Mouse (Mus musculus): Measurements from ENCODE around the gene Txndc17. TPM values are rescaled to one million over a fixed set of nuclear protein-coding genes. Genes with fewer than 3 reads are reported as not detected.

Txndc17 gene
- total RNA-seq, 4 experiments from 2014 or later, result 64.8 to 87.4 (median 71.6) TPM

- DNase-seq, result no peak
Measured at GRCm38 (mm10) chr11:72223414-72223813, 16.1 kb downstream of the Txndc17 start.

GRCm38 (mm10) chr11:72224865-72225264 lies 17.5 kb downstream of the Txndc17 start:
- DNase-seq, result peak; percentile 42

GRCm38 (mm10) chr11:72226020-72226791 lies 18.9 kb downstream of the Txndc17 start:
- no peak for DNase-seq

GRCm38 (mm10) chr11:72226901-72227300 lies 19.6 kb downstream of the Txndc17 start:
- DNase-seq, result no peak

GRCm38 (mm10) chr11:72228513-72228912 lies 21.2 kb downstream of the Txndc17 start:
- DNase-seq, result no peak

- DNase-seq, result no peak
Measured at GRCm38 (mm10) chr11:72232068-72232467, 24.7 kb downstream of the Txndc17 start.

GRCm38 (mm10) chr11:72232991-72233390 lies 25.6 kb downstream of the Txndc17 start:
- DNase-seq, result no peak

- DNase-seq, result no peak
Measured at GRCm38 (mm10) chr11:72234013-72234412, 26.7 kb downstream of the Txndc17 start.

- DNase-seq, result no peak
Measured at GRCm38 (mm10) chr11:72240062-72240860, 32.9 kb downstream of the Txndc17 start.

GRCm38 (mm10) chr11:72245196-72245753 lies 37.9 kb downstream of the Txndc17 start:
- DNase-seq, result no peak

- no peak for DNase-seq
Measured at GRCm38 (mm10) chr11:72255629-72256028, 48.3 kb downstream of the Txndc17 start.

- DNase-seq, result no peak
Measured at GRCm38 (mm10) chr11:72256441-72256840, 49.1 kb downstream of the Txndc17 start.

Other genes with a start within 250 kb of the Txndc17 start
- not detected for gene Aipl1, start 170.0 kb upstream of the Txndc17 start, total RNA-seq (2022)
- 1 to 10 TPM; 1.6 to 4.4 (median 2.1) TPM for gene Pimreg, start 165.5 kb upstream of the Txndc17 start, total RNA-seq (2022)
- gene Pitpnm3, start 71.8 kb upstream of the Txndc17 start, total RNA-seq (2022), result 10 to 100 TPM in 2 of 4 experiments, 1 to 10 TPM in 2; 1.9 to 15.9 (median 8.4) TPM
- 1 to 10 TPM in 3 of 4 experiments, under 1 TPM in 1; 0.64 to 2.1 (median 1.3) TPM for gene Gm43951, start 707 bp upstream of the Txndc17 start, total RNA-seq (2022)
- 10 to 100 TPM in 2 of 4 experiments, 1 to 10 TPM in 2; 7.0 to 16.0 (median 10.6) TPM for gene 4933427D14Rik, start 88 bp upstream of the Txndc17 start, total RNA-seq (2022)
- gene Med31, start 8.0 kb downstream of the Txndc17 start, total RNA-seq (2022), result 10 to 100 TPM; 10.9 to 15.5 (median 13.1) TPM
- gene Slc13a5, start 59.7 kb downstream of the Txndc17 start, total RNA-seq (2022), result under 1 TPM in 3 of 4 experiments, not detected in 1; 0.18 to 0.35 (median 0.35) TPM
- 10 to 100 TPM; 20.7 to 26.4 (median 25.5) TPM for gene Xaf1, start 94.1 kb downstream of the Txndc17 start, total RNA-seq (2022)
- not detected for gene Fbxo39, start 106.9 kb downstream of the Txndc17 start, total RNA-seq (2022)
- gene Tekt1, start 154.9 kb downstream of the Txndc17 start, total RNA-seq (2022), result 1 to 10 TPM in 1 of 4 experiments, under 1 TPM in 2, not detected in 1; 0.52 to 1.0 (median 0.55) TPM
- gene Smtnl2, start 204.2 kb downstream of the Txndc17 start, total RNA-seq (2022), result 1 to 10 TPM; 2.9 to 7.5 (median 5.2) TPM
- gene Ggt6, start 228.0 kb downstream of the Txndc17 start, total RNA-seq (2022), result 1 to 10 TPM; 1.4 to 4.8 (median 3.4) TPM
- 10 to 100 TPM; 81.9 to 90.7 (median 84.3) TPM for gene Mybbp1a, start 233.8 kb downstream of the Txndc17 start, total RNA-seq (2022)

Data from adrenal gland, adult 8-10 months (tissue).